Mouse (Mus musculus) mouse embryonic stem cell (cell line): ENCODE measurements around the gene Atg4d.
"Not testable (repeated sequence)": the region's sequence is repeated elsewhere in the genome, so short reads cannot be mapped to it uniquely, and the experiment has no call there.

Source experiments
- in situ Hi-C, 2 experiments: fragments of 300-500 bp; cut with MboI; formaldehyde crosslinking; loops; 1 replicate in 1 of 2; 3 replicates in 1 of 2; pipeline ENCODE4 v1.14.3; 2019 to 2020; ENCODE audit warnings: low sequenced_read_pairs in 2 of 2, low pct_unique_long_range_greater_than_20kb in 1 of 2, mixed read lengths in 1 of 2; ENCODE audit not compliant: unreplicated experiment in 1 of 2

The Atg4d gene

DNA sequence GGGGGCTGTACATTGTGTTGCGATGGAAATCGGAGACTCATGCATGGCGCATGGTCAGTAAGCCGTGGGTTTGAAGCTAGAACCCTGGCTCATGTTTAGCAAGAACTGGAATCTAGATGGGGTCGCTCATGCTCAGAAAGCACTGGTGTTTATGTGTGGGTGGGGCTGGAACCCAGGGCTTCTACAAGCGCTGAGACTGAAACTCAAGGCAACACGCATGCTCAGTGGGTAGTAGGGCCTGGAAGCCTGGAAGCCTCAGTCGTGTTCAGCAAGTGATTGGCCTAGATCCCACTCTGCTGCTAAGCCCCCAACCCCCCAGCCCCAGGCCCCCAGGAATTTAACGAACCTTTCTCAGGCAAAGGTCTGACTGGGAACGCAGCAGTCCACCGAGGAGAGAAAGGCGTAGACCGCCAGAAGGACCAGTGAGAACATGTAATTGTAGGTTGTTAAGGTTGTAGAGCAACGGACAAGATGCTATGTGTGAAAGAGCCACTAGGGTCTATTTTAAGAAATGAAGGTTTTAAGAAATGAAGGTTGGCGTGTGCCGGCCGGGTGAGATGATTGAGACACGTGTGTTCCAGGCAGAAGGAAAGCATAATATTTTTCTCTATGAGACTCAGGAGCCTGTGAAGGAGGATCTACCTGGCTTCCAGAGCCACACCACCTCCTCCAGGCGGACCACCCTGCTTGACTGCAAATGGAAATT is 57.3 kb downstream of the Atg4d start:
- in situ Hi-C loops = no loop called here

DNA sequence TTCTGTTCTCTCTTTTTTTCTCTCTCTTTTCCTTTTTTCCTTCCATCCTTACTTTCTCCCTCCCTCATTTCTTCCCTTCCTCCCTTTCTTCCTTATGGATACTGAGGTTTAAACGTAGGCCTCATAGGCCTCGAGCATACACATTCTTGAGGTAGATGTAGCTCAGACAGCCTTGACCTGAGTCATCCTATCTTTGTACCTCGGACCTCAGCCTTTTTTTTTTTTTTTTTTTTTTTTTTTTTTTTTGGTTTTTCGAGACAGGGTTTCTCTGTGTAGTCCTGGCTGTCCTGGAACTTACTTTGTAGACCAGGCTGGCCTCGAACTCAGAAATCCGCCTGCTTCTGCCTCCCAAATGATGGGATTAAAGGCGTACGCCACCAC is 57.8 kb downstream of the Atg4d start:
- in situ Hi-C loops = not testable (repeated sequence)

DNA sequence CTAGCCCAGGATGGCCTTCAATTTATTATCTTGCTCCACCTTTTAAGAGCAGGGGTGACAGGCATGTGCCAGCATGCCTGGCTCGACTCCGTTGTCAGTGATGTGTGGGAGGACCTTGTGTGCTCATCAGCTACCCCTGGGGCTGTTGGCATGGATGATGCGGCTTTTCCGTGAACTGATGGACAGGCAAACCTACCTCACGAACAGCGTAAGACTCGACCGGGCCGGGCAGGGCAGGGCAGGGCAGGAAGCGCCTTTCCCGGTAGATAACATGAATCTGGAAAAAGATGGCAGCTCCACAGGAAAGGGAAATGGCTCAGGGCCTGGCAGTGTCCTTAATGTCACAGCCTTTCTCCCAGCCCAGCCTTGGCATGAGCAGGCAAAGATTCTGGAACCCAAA is 59.2 kb downstream of the Atg4d start:
- in situ Hi-C loops = no loop called here
